Mouse (Mus musculus): ENCODE results near the gene Pate2.

GRCm38 (mm10) chr9:35673557-35673956 is 103.5 kb downstream of the Pate2 start:
- TF ChIP-seq MAFK (IDR thresholded peaks at IDR 0.05; ENCODE audit: insufficient read depth, low read depth, low read length) (no peak), ZNF384 (IDR thresholded peaks at IDR 0.05; ENCODE audit: low read depth, low read length) (no peak), ZC3H11A (IDR thresholded peaks at IDR 0.05; ENCODE audit: borderline replicate concordance, low read depth, low read length) (no peak), CHD2 (IDR thresholded peaks at IDR 0.05; ENCODE audit: low read depth, low read length) (no peak)

Measured in ES-E14 (cell line).